ENCODE assay signal across 9 mouse cellular contexts in the genomic region with DNA sequence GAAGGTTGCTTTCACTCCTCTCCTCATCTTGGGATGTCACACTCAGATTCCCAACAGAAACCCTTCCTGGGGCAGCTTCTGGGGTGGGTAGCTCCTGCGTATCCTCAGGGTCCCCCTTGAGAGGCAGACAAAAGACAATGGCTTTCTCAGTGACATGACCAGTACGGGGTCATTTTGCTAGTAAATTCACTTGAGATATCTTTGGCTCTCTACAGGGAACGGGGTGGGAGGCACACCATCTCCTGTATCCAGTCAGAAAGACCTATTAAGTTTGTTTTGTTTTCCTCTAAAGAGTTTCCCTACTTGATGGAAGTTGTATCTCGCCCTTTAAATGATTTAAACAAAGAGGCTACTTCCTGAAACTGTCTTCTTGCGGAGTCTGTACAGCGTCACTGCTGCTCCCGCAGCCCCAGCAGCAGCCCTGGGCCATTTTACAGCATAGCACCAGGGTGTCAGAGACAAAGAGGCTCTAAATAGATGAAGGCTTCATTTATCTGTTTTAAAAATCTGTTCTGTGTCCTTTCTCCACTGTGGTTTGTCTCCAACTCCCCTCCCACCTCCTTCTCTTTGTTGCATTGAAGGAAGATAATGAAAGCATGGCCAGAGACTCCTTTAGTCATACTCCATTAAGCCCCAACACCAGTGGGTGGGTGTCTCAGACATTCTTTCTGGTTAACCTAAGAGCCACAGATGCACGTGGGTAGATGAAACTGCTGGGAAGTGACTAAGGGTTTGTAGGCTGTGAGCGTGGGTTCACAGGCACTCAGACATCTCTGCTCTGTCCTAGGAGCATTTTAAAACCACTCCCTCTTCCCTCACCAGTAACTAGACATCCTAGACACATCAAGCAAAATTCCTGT. TPM values are rescaled to one million over a fixed set of nuclear protein-coding genes. Genes with fewer than 3 reads are reported as not detected.
DNase-seq lines count a peak whose midpoint lies in the region; ATAC-seq lines count a peak whose summit lies in the region.
"Had no signal": no experiment of that assay in that cellular context is flagged by ENCODE, and none has a peak within 500 bp of the region (broad histone marks: within the 10 kb centered on the region; RNA-seq: fewer than 3 reads in every experiment).

No protein-coding gene starts in this region.

- H3K27me3 ChIP-seq in heart, embryonic 11.5 days (ENCODE audit: control insufficient read depth, insufficient read depth, low read length) = no peaks in the 10 kb centered on the region
- H3K27me3 ChIP-seq in intestine, embryonic 16.5 days (replicated peaks; ENCODE audit: control insufficient read depth, insufficient read depth, low read length) = no peaks in the 10 kb centered on the region
- no peaks in the 10 kb centered on the region for H3K27me3 ChIP-seq in stomach, embryonic 16.5 days (ENCODE audit: control insufficient read depth, insufficient read depth, low read length)

- DNase-seq in heart, adult 18-20 months = no peak
- DNase-seq in right cerebral cortex, adult 2 months (ENCODE audit: low spot score in 2 of 2) = peak; percentile 81 to 84
- DNase-seq in right cerebral cortex, postnatal 4 days = no peak
- no peak for DNase-seq in lung, postnatal 4 days
- no peak for DNase-seq in cerebellum, adult 11 months

- peaks cover 4% of the 10 kb centered on the region for H3K36me3 ChIP-seq in heart, embryonic 11.5 days (ENCODE audit: control insufficient read depth, insufficient read depth, low read length)
- H3K36me3 ChIP-seq in intestine, embryonic 16.5 days (ENCODE audit: control insufficient read depth, insufficient read depth, low read length) = peaks cover 5% of the 10 kb centered on the region; the same call in 1 of the 2 replicates
- peaks cover 9% of the 10 kb centered on the region; the same call in 1 of the 2 replicates for H3K36me3 ChIP-seq in stomach, embryonic 16.5 days (ENCODE audit: control insufficient read depth, insufficient read depth, low read length)

- peak overlapping the region; percentile 36 for H3K27ac ChIP-seq in heart, embryonic 11.5 days (ENCODE audit: low read depth, low read length)
- peak overlapping the region; percentile 24; the same call in 1 of the 2 replicates for H3K27ac ChIP-seq in intestine, embryonic 16.5 days (ENCODE audit: low read length)
- peak overlapping the region; percentile 5; the same call in 1 of the 2 replicates for H3K27ac ChIP-seq in stomach, embryonic 16.5 days (ENCODE audit: low read length)

- no peak overlapping the region for H3K4me3 ChIP-seq in heart, embryonic 11.5 days (ENCODE audit: low read depth, low read length)
- no peak overlapping the region for H3K4me3 ChIP-seq in intestine, embryonic 16.5 days (ENCODE audit: low read length)
- no peak overlapping the region for H3K4me3 ChIP-seq in stomach, embryonic 16.5 days (replicated peaks; ENCODE audit: low read length)
- H3K4me3 ChIP-seq: erythroblast, embryonic 14.5 days had no signal

- H3K4me2 ChIP-seq in heart, embryonic 11.5 days = no peak overlapping the region
- H3K4me2 ChIP-seq in intestine, embryonic 16.5 days (ENCODE audit: low read depth, low read length) = no peak overlapping the region
- no peak overlapping the region for H3K4me2 ChIP-seq in stomach, embryonic 16.5 days (ENCODE audit: low read depth, low read length)

- ATAC-seq in heart, embryonic 11.5 days (replicated peaks; ENCODE audit: insufficient number of reproducible peaks, low FRiP score, low TSS enrichment) = peak; percentile 63; the same call in 1 of the 2 replicates
- peak; percentile 58 for ATAC-seq in intestine, embryonic 16.5 days
- no peak; the same call in 1 of the 2 replicates for ATAC-seq in stomach, embryonic 16.5 days (ENCODE audit: insufficient read depth, low FRiP score)

- peaks cover 13% of the 10 kb centered on the region for H3K4me1 ChIP-seq in heart, embryonic 11.5 days (ENCODE audit: control insufficient read depth, insufficient read depth, low read length)
- H3K4me1 ChIP-seq in intestine, embryonic 16.5 days (ENCODE audit: control insufficient read depth, insufficient read depth, low read length) = peaks cover 6% of the 10 kb centered on the region; the same call in 1 of the 2 replicates
- H3K4me1 ChIP-seq in stomach, embryonic 16.5 days (ENCODE audit: control insufficient read depth, insufficient read depth, low read length) = no peaks in the 10 kb centered on the region

- H3K9ac ChIP-seq in heart, embryonic 11.5 days (ENCODE audit: low read depth, low read length) = no peak overlapping the region
- H3K9ac ChIP-seq in intestine, embryonic 16.5 days (ENCODE audit: low read depth, low read length) = no peak overlapping the region
- H3K9ac ChIP-seq in stomach, embryonic 16.5 days (ENCODE audit: low read length) = no peak overlapping the region

- H3K9me3 ChIP-seq in heart, embryonic 11.5 days (replicated peaks; ENCODE audit: control insufficient read depth, low read length) = no peaks in the 10 kb centered on the region
- H3K9me3 ChIP-seq in intestine, embryonic 16.5 days (ENCODE audit: control insufficient read depth, low read length) = no peaks in the 10 kb centered on the region
- no peaks in the 10 kb centered on the region for H3K9me3 ChIP-seq in stomach, embryonic 16.5 days (replicated peaks; ENCODE audit: control insufficient read depth, low read length)

- WGBS in heart, embryonic 11.5 days (ENCODE audit: insufficient replicate concordance) = 33% methylated on average over 9 of the region's 9 CpGs
- 33% methylated on average over 9 of the region's 9 CpGs for WGBS in intestine, embryonic 16.5 days
- 57% methylated on average over 9 of the region's 9 CpGs for WGBS in stomach, embryonic 16.5 days

RNA-seq across cellular contexts. Expression of a gene that starts 21.0 kb away (rescaled TPM):
- 20.0 and 20.4 TPM in 2 replicates for polyA plus RNA-seq in heart, embryonic 11.5 days (2014; fragmentation: Nextera tagmentation; extraction: Ambion mirVana)
- total RNA-seq in heart, adult 18-20 months (2021) = 10 to 100 TPM; 12.8 to 14.2 TPM
- polyA plus RNA-seq in intestine, embryonic 16.5 days (2015; fragmentation: Nextera tagmentation; extraction: Ambion mirVana) = 12.9 and 13.9 TPM in 2 replicates
- 8.1 and 10.5 TPM in 2 replicates for polyA plus RNA-seq in stomach, embryonic 16.5 days (2015; fragmentation: Nextera tagmentation; extraction: Ambion mirVana)

RNA-seq across cellular contexts. Expression of a gene that starts 21.4 kb away (rescaled TPM):
- 19.0 TPM in 2 replicates for polyA plus RNA-seq in heart, embryonic 11.5 days (2014; fragmentation: Nextera tagmentation; extraction: Ambion mirVana)
- total RNA-seq in heart, adult 18-20 months (2021) = 10 to 100 TPM in 1 of 2 experiments, 1 to 10 TPM in 1; 8.6 to 10.8 TPM
- 13.5 and 26.3 TPM in 2 replicates for polyA plus RNA-seq in intestine, embryonic 16.5 days (2015; fragmentation: Nextera tagmentation; extraction: Ambion mirVana)
- polyA plus RNA-seq in stomach, embryonic 16.5 days (2015; fragmentation: Nextera tagmentation; extraction: Ambion mirVana) = 19.8 and 21.2 TPM in 2 replicates

Comparison
In these comparisons a context has a peak if more than half of its experiments do, and no peak if none do; other contexts are left out.
1. DNase-seq: peak in right cerebral cortex, adult 2 months (2 of 2); none in heart, adult 18-20 months (0 of 2), right cerebral cortex, postnatal 4 days (single experiment), lung, postnatal 4 days (0 of 2) and cerebellum, adult 11 months (single experiment).
2. Peak in every context shown above with its lines, with median percentiles within 50 percentile points of each other: H3K27ac ChIP-seq.